Mouse (Mus musculus) monocyte, adult 2 months (primary cell): Measurements from ENCODE around the gene Syn3.

Experiments
- DNase-seq, 2 experiments: peaks; one replicate each; pipeline ENCODE4 v3.0.0; 2022; ENCODE audit warnings: low spot score in 2 of 2, low read depth in 1 of 2

Syn3 gene

GRCm38 (mm10) chr10:86230006-86230405 is 268.7 kb downstream of the Syn3 start:
- no peak for DNase-seq

GRCm38 (mm10) chr10:86225480-86225879 is 273.2 kb downstream of the Syn3 start:
- DNase-seq = no peak

GRCm38 (mm10) chr10:86218984-86219383 is 279.7 kb downstream of the Syn3 start:
- DNase-seq = no peak

- DNase-seq = no peak
These were observed 281.9 kb downstream of the Syn3 start for GRCm38 (mm10) chr10:86216836-86217235.

GRCm38 (mm10) chr10:86212062-86212461 is 286.6 kb downstream of the Syn3 start:
- no peak for DNase-seq

- no peak for DNase-seq
These were observed 294.8 kb downstream of the Syn3 start for GRCm38 (mm10) chr10:86203915-86204314.

- no peak for DNase-seq
These were observed 295.5 kb downstream of the Syn3 start for GRCm38 (mm10) chr10:86203175-86203574.

GRCm38 (mm10) chr10:86201826-86202225 is 296.9 kb downstream of the Syn3 start:
- no peak for DNase-seq

GRCm38 (mm10) chr10:86201006-86201405 is 297.7 kb downstream of the Syn3 start:
- no peak for DNase-seq

- DNase-seq = no peak
These were observed 302.2 kb downstream of the Syn3 start for GRCm38 (mm10) chr10:86196414-86197025.

GRCm38 (mm10) chr10:86194722-86195121 is 304.0 kb downstream of the Syn3 start:
- DNase-seq = no peak

- no peak for DNase-seq
These were observed 304.7 kb downstream of the Syn3 start for GRCm38 (mm10) chr10:86193863-86194434.

GRCm38 (mm10) chr10:86188614-86189013 is 310.1 kb downstream of the Syn3 start:
- DNase-seq = no peak

GRCm38 (mm10) chr10:86187881-86188280 is 310.8 kb downstream of the Syn3 start:
- no peak for DNase-seq

- DNase-seq = no peak
These were observed 315.4 kb downstream of the Syn3 start for GRCm38 (mm10) chr10:86183148-86183885.

GRCm38 (mm10) chr10:86182183-86182805 is 316.4 kb downstream of the Syn3 start:
- DNase-seq = no peak

GRCm38 (mm10) chr10:86176411-86176810 is 322.3 kb downstream of the Syn3 start:
- DNase-seq = no peak

- DNase-seq = no peak
These were observed 324.7 kb downstream of the Syn3 start for GRCm38 (mm10) chr10:86174017-86174416.

- DNase-seq = no peak
These were observed 325.4 kb downstream of the Syn3 start for GRCm38 (mm10) chr10:86173284-86173683.

- no peak for DNase-seq
These were observed 327.4 kb downstream of the Syn3 start for GRCm38 (mm10) chr10:86171246-86171645.

GRCm38 (mm10) chr10:86168084-86168483 is 330.6 kb downstream of the Syn3 start:
- no peak for DNase-seq

- no peak for DNase-seq
These were observed 331.8 kb downstream of the Syn3 start for GRCm38 (mm10) chr10:86166854-86167268.
